Mouse (Mus musculus) inflammation-experienced regulatory T-cells (primary cell): ENCODE results near the gene Gm13941. TPM values are rescaled to one million over a fixed set of nuclear protein-coding genes. Genes with fewer than 3 reads are reported as not detected.

Experiments
- polyA plus RNA-seq, 2 experiments: library from polyadenylated mRNA; unstranded; fragments of 100-300 nt; shearing (Covaris generic); gene quantifications; one replicate each; pipeline ENCODE4 v1.2.1; 2017

Gene Gm13941
- polyA plus RNA-seq: not detected

GRCm38 (mm10) chr2:111105882-111106281, at the start of gene Gm13941:
Gene Gm13941 (minus strand): TSS chr2:111105982.

GRCm38 (mm10) chr2:111152836-111153235, 47.1 kb upstream of the Gm13941 start, which contains the start of gene Gm15130:
Gene Gm15130 (minus strand): TSS chr2:111152936.

Other genes with a start within 250 kb of the Gm13941 start
- under 1 TPM; 0.05 to 0.23 TPM for gene Ano3, start 155.1 kb downstream of the Gm13941 start, polyA plus RNA-seq
- gene Gm15130, start 47.0 kb upstream of the Gm13941 start, polyA plus RNA-seq: not detected
- under 1 TPM in 1 of 2 experiments, not detected in 1; 0.42 TPM for gene 4930430A15Rik, start 123.6 kb upstream of the Gm13941 start, polyA plus RNA-seq
- gene Olfr1275, start 129.3 kb upstream of the Gm13941 start, polyA plus RNA-seq: not detected
- gene Olfr1276, start 148.5 kb upstream of the Gm13941 start, polyA plus RNA-seq: not detected
- under 1 TPM in 1 of 2 experiments, not detected in 1; 0.04 TPM for gene Olfr1277, start 168.1 kb upstream of the Gm13941 start, polyA plus RNA-seq
- gene Olfr1278, start 184.2 kb upstream of the Gm13941 start, polyA plus RNA-seq: not detected
- not detected for gene Olfr1279, start 194.7 kb upstream of the Gm13941 start, polyA plus RNA-seq
- gene Olfr1280, start 208.0 kb upstream of the Gm13941 start, polyA plus RNA-seq: not detected
- gene Olfr1281, start 220.5 kb upstream of the Gm13941 start, polyA plus RNA-seq: not detected
- not detected for gene Olfr1282, start 230.1 kb upstream of the Gm13941 start, polyA plus RNA-seq